Mouse (Mus musculus): ENCODE data around the gene L3mbtl1. TPM values are rescaled to one million over a fixed set of nuclear protein-coding genes. Genes with fewer than 3 reads are reported as not detected.
A peak's percentile ranks its signal among the peaks of the same experiment; 100 is the strongest.

L3mbtl1 gene
- polyA plus RNA-seq, 1 experiment from 2014 or later: 0.02 TPM

DNA sequence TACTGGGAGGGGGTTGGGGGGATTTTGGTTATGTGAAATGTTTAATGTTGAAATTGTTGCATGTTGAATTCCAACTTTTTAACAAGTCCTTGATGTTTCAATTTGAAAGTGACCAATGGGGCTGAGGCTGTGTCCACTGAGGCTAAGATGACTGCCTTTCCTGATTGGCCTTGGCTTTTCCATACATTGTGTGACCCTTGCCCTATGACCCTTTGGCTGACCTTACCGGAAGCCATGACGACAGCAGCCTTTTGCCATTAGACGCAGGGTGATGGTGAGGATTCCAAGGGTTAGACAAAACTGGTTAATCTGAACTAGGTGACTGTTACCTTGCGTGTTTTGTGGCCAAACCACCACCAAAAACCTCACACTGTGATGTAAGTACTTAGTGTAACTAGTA is 10.6 kb upstream of the L3mbtl1 start:
- DNase-seq (ENCODE audit: low spot score): no peak
- WGBS: 32% methylated on average over 4 of the region's 4 CpGs
- H3K27me3 ChIP-seq (ENCODE audit: control insufficient read depth, insufficient read depth, low read length): no peaks in the 10 kb centered on the region
- ATAC-seq (ENCODE audit: low FRiP score, low TSS enrichment): no peak
- H3K4me3 ChIP-seq (ENCODE audit: low read depth, low read length): peak overlapping the region; percentile 100
- H3K27ac ChIP-seq (replicated peaks): no peak overlapping the region
- H3K9me3 ChIP-seq (ENCODE audit: control insufficient read depth, low read length): no peaks in the 10 kb centered on the region
- H3K4me1 ChIP-seq (replicated peaks; ENCODE audit: control insufficient read depth, insufficient read depth): peaks cover 2% of the 10 kb centered on the region; the same call in 1 of the 2 replicates
- TF ChIP-seq EP300 (optimal IDR thresholded peaks at IDR 0.05): no peak
- no peak for TF ChIP-seq CTCF (IDR thresholded peaks at IDR 0.05; ENCODE audit: low read depth)
- H3K9ac ChIP-seq (ENCODE audit: low read length): no peak overlapping the region
- peak overlapping the region; percentile 85 for H3K4me2 ChIP-seq (replicated peaks; ENCODE audit: low read depth)
- H3K36me3 ChIP-seq (ENCODE audit: control insufficient read depth, insufficient read depth, low read length): peaks cover 21% of the 10 kb centered on the region

DNA sequence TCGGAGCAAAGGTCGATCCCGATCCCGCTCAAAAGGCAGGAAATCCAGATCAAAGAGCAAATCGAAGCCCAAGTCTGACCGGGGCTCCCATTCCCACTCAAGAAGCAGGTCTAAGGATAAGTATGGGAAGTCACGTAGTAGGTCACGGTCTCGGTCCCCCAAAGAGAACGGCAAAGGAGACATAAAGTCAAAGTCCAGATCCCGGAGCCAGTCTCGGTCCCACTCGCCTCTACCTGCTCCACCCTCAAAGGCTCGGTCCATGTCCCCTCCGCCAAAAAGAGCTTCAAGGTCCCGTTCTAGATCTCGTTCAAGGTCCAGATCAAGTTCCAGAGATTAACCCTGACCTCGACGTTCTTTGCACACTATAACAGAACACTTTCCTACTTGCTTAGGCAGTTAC is 8.9 kb upstream of the L3mbtl1 start:
- Histone ChIP-seq H3K4me2 (replicated peaks; ENCODE audit: low read depth) (no peak overlapping the region), H3K4me1 (replicated peaks; ENCODE audit: control insufficient read depth, insufficient read depth) (peaks cover 2% of the 10 kb centered on the region; the same call in 1 of the 2 replicates), H3K27ac (replicated peaks) (no peak overlapping the region), H3K9me3 (ENCODE audit: control insufficient read depth, low read length) (no peaks in the 10 kb centered on the region), H3K9ac (ENCODE audit: low read length) (no peak overlapping the region), H3K4me3 (ENCODE audit: low read depth, low read length) (no peak overlapping the region), H3K27me3 (ENCODE audit: control insufficient read depth, insufficient read depth, low read length) (no peaks in the 10 kb centered on the region), H3K36me3 (ENCODE audit: control insufficient read depth, insufficient read depth, low read length) (peaks cover 28% of the 10 kb centered on the region)
- TF ChIP-seq CTCF (IDR thresholded peaks at IDR 0.05; ENCODE audit: low read depth): no peak
- TF ChIP-seq EP300 (optimal IDR thresholded peaks at IDR 0.05): no peak
- DNase-seq (ENCODE audit: low spot score) (no peak), ATAC-seq (ENCODE audit: low FRiP score, low TSS enrichment) (no peak)
- 89% methylated on average over 19 of the region's 19 CpGs for WGBS

DNA sequence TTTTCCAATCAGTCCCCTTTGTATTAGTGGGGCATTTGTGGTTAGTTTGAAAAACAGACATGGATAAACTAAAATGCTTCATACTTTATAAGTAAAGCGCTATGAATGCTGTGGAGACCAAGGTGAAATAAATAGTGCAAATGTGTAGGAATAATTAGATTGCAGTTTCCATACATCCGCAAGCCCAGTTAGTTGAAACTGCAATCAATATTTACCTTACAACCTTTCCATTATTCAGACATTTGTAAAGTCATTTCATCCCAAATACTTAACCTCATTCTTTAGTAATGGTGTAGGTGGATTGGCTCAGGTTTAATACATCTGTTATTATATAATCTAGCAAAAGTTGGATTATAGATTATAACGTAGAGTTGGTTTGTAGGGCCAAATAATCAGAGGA is 7.6 kb upstream of the L3mbtl1 start:
- H3K27ac ChIP-seq (replicated peaks): no peak overlapping the region
- H3K27me3 ChIP-seq (ENCODE audit: control insufficient read depth, insufficient read depth, low read length): no peaks in the 10 kb centered on the region
- H3K4me3 ChIP-seq (ENCODE audit: low read depth, low read length): no peak overlapping the region
- H3K4me1 ChIP-seq (replicated peaks; ENCODE audit: control insufficient read depth, insufficient read depth): peaks cover 2% of the 10 kb centered on the region; the same call in 1 of the 2 replicates
- ATAC-seq (ENCODE audit: low FRiP score, low TSS enrichment) (no peak), DNase-seq (ENCODE audit: low spot score) (no peak)
- H3K9me3 ChIP-seq (ENCODE audit: control insufficient read depth, low read length): no peaks in the 10 kb centered on the region
- peaks cover 31% of the 10 kb centered on the region for H3K36me3 ChIP-seq (ENCODE audit: control insufficient read depth, insufficient read depth, low read length)
- no peak for TF ChIP-seq EP300 (optimal IDR thresholded peaks at IDR 0.05)
- no peak for TF ChIP-seq CTCF (IDR thresholded peaks at IDR 0.05; ENCODE audit: low read depth)
- no peak overlapping the region for H3K9ac ChIP-seq (ENCODE audit: low read length)
- WGBS: 92% methylated on average over 3 of the region's 3 CpGs
- H3K4me2 ChIP-seq (replicated peaks; ENCODE audit: low read depth): no peak overlapping the region

DNA sequence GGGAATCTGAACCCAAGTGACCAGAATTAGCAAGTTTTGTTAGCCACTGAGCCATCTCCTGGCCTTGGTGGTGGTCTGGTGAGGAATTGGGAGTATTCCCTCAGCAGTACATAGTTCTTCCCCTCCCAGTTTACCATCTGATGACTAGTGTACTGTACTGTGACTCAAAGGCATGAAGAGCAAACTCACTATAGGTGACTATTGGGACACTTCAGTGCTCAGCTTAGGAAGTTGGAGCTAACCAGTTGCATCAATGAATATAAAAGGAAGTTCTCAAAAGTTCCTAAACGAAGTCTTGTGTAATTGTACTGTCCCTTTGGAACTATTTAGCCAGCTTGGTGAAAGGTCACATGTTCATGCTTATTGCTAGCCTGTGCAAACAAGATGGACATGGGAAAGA is 3.7 kb upstream of the L3mbtl1 start:
- ATAC-seq (ENCODE audit: low FRiP score, low TSS enrichment) (no peak), DNase-seq (ENCODE audit: low spot score) (no peak)
- H3K9ac ChIP-seq (ENCODE audit: low read length): no peak overlapping the region
- TF ChIP-seq CTCF (IDR thresholded peaks at IDR 0.05; ENCODE audit: low read depth) (no peak), EP300 (optimal IDR thresholded peaks at IDR 0.05) (no peak)
- no peaks in the 10 kb centered on the region for H3K9me3 ChIP-seq (ENCODE audit: control insufficient read depth, low read length)
- peaks cover 6% of the 10 kb centered on the region; the same call in 1 of the 2 replicates for H3K4me1 ChIP-seq (replicated peaks; ENCODE audit: control insufficient read depth, insufficient read depth)
- H3K4me3 ChIP-seq (ENCODE audit: low read depth, low read length): no peak overlapping the region
- peaks cover 21% of the 10 kb centered on the region for H3K36me3 ChIP-seq (ENCODE audit: control insufficient read depth, insufficient read depth, low read length)
- no peak overlapping the region for H3K27ac ChIP-seq (replicated peaks)
- no peaks in the 10 kb centered on the region for H3K27me3 ChIP-seq (ENCODE audit: control insufficient read depth, insufficient read depth, low read length)
- no peak overlapping the region for H3K4me2 ChIP-seq (replicated peaks; ENCODE audit: low read depth)
- WGBS: 71% methylated on average over 1 of the region's 1 CpGs

DNA sequence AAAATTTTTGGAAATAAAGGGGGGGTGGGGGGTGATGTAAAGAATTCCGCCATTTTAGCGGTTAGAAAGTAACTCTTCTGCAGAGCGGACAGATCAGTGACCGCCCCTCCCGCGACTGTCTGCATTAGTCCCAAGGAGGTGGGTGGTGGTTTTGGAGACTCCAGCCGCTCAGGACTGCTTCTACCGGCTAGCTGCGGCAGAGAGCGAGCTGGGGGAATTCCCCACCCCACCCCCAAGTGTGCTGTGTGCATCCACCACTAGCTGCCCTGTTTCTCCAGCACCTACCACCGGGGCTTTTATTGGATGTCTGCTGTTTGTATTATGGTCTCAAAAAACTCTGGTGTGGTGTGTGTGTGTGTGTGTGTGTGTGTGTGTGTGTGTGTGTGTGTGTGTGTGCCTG is 659 bp downstream of the L3mbtl1 start:
- TF ChIP-seq CTCF (IDR thresholded peaks at IDR 0.05; ENCODE audit: low read depth): no peak
- TF ChIP-seq EP300 (optimal IDR thresholded peaks at IDR 0.05): no peak
- Histone ChIP-seq H3K4me2 (replicated peaks; ENCODE audit: low read depth) (peak overlapping the region; percentile 99), H3K9me3 (ENCODE audit: control insufficient read depth, low read length) (no peaks in the 10 kb centered on the region), H3K4me3 (ENCODE audit: low read depth, low read length) (peak overlapping the region; percentile 52; the same call in 1 of the 2 replicates), H3K9ac (ENCODE audit: low read length) (no peak overlapping the region), H3K27ac (replicated peaks) (no peak overlapping the region), H3K27me3 (ENCODE audit: control insufficient read depth, insufficient read depth, low read length) (no peaks in the 10 kb centered on the region), H3K4me1 (replicated peaks; ENCODE audit: control insufficient read depth, insufficient read depth) (peaks cover 6% of the 10 kb centered on the region; the same call in 1 of the 2 replicates), H3K36me3 (ENCODE audit: control insufficient read depth, insufficient read depth, low read length) (peaks cover 4% of the 10 kb centered on the region; the same call in 1 of the 2 replicates)
- ATAC-seq (ENCODE audit: low FRiP score, low TSS enrichment) (no peak), DNase-seq (ENCODE audit: low spot score) (no peak)
- 6% methylated on average over 11 of the region's 11 CpGs for WGBS

DNA sequence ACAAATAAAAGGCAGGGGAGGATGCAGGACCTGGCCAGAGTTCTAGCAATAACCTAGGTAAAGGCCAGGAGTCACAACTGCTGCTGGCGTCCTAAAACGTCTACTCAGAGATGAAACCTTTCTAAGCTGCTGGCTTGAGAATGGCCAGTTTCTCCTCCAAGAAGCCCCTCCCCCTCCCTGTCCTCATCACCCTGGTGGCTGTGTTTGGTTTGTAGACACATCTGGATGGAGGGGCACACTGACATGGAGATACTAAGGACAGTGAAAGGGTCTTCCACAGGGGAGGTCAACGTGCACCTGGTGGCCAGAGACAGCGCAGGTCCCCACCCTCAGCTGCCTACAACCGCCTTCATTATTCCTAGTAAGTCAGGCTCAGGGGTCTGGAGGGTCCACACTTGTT is 3.7 kb downstream of the L3mbtl1 start:
- Histone ChIP-seq H3K9me3 (ENCODE audit: control insufficient read depth, low read length) (no peaks in the 10 kb centered on the region), H3K9ac (ENCODE audit: low read length) (no peak overlapping the region), H3K36me3 (ENCODE audit: control insufficient read depth, insufficient read depth, low read length) (no peaks in the 10 kb centered on the region), H3K27ac (replicated peaks) (no peak overlapping the region), H3K4me2 (replicated peaks; ENCODE audit: low read depth) (no peak overlapping the region), H3K4me3 (ENCODE audit: low read depth, low read length) (no peak overlapping the region), H3K4me1 (replicated peaks; ENCODE audit: control insufficient read depth, insufficient read depth) (peaks cover 6% of the 10 kb centered on the region; the same call in 1 of the 2 replicates), H3K27me3 (ENCODE audit: control insufficient read depth, insufficient read depth, low read length) (no peaks in the 10 kb centered on the region)
- 83% methylated on average over 5 of the region's 5 CpGs for WGBS
- DNase-seq (ENCODE audit: low spot score): no peak
- no peak for TF ChIP-seq CTCF (IDR thresholded peaks at IDR 0.05; ENCODE audit: low read depth)
- no peak for TF ChIP-seq EP300 (optimal IDR thresholded peaks at IDR 0.05)
- ATAC-seq (ENCODE audit: low FRiP score, low TSS enrichment): no peak
